Mouse (Mus musculus): ENCODE data around the gene Slc25a25.
"Not testable (repeated sequence)": the region's sequence is repeated elsewhere in the genome, so short reads cannot be mapped to it uniquely, and the experiment has no call there.

Gene Slc25a25

GRCm38 (mm10) chr2:32450881-32451844 lies at the start of gene Slc25a25:
Gene Slc25a25 (minus strand): TSS chr2:32451445.
- DNase-seq (ENCODE audit: inconsistent age in 2 of 2, low spot score in 1 of 2) = peak; percentile 99

DNA sequence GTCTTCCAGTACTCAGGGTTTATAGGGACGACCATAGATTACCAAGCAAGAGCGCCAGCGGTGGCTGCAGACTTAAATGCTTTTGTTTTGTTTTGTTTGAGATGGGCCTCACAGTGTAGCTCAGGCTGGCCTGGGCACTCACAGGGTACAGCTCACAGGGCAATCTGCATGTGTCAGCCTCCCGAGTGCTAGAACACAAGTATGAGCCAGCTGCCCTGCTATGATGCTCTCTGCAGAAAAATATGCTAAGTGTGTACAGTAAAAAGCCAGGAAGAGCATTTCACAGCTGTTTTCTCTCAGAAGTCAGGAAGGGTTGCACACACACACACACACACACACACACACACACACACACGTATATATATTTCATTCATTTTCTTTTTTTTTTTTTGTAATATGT lies 49.2 kb upstream of the Slc25a25 start:
- no peak for DNase-seq (ENCODE audit: inconsistent age in 2 of 2, low spot score in 1 of 2)

- DNase-seq (ENCODE audit: inconsistent age in 2 of 2, low spot score in 1 of 2) = no peak
Observed at GRCm38 (mm10) chr2:32499365-32499764, 48.1 kb upstream of the Slc25a25 start.

GRCm38 (mm10) chr2:32496190-32496589 lies 44.9 kb upstream of the Slc25a25 start:
- DNase-seq (ENCODE audit: inconsistent age in 2 of 2, low spot score in 1 of 2) = no peak

- peak; percentile 40 to 55 for DNase-seq (ENCODE audit: inconsistent age in 2 of 2, low spot score in 1 of 2)
Observed at GRCm38 (mm10) chr2:32495185-32495726, 44.0 kb upstream of the Slc25a25 start.

GRCm38 (mm10) chr2:32494522-32494921 lies 43.3 kb upstream of the Slc25a25 start:
- no peak for DNase-seq (ENCODE audit: inconsistent age in 2 of 2, low spot score in 1 of 2)

DNA sequence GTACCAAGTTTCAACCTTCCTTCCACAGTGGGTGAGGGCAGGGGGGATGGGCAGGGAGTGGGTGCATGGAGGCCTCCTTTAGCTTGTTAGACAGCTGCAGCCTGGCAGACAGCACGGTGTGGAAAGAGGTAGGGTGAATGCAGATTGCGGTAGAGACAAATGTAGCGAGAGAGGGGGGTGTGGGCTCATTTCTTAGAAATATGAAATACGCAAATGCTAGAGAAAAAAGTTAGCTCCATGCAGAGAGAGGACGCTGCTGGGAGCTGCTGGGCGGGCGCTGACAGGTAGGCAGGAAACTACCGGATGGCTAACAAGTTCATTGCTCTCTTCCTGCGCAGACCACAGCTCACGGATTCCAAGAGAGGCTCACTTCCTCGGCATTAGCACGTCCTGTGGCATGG lies 42.1 kb upstream of the Slc25a25 start:
- no peak for DNase-seq (ENCODE audit: inconsistent age in 2 of 2, low spot score in 1 of 2)

DNA sequence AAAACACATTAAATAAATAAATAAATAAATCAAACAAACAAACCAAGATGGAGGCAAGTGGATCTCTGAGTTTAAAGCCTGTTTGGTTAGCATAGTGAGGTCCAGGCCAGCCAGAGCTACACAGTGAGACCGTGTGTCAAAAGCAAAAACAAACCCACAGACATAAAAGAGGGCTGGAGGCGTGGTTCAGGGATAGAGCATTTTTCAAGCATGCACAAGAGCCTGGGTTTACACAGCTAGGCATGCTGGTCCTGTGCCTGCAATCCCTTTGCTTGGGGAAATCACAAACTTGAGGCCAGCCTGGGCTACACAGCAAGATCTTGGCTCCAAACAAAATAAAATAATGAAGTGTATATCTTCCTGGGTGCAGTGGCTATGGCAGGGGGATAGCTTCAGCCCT lies 41.4 kb upstream of the Slc25a25 start:
- DNase-seq (ENCODE audit: inconsistent age in 2 of 2, low spot score in 1 of 2) = no peak

GRCm38 (mm10) chr2:32490730-32491129 lies 39.5 kb upstream of the Slc25a25 start:
- DNase-seq (ENCODE audit: inconsistent age in 2 of 2, low spot score in 1 of 2) = not testable (repeated sequence)

- DNase-seq (ENCODE audit: inconsistent age in 2 of 2, low spot score in 1 of 2) = peak; percentile 85 to 95
Observed at GRCm38 (mm10) chr2:32488679-32489078, 37.4 kb upstream of the Slc25a25 start.

GRCm38 (mm10) chr2:32487124-32487623 lies 35.9 kb upstream of the Slc25a25 start:
- peak; percentile 90 to 98 for DNase-seq (ENCODE audit: inconsistent age in 2 of 2, low spot score in 1 of 2)

GRCm38 (mm10) chr2:32486155-32486554 lies 34.9 kb upstream of the Slc25a25 start:
- DNase-seq (ENCODE audit: inconsistent age in 2 of 2, low spot score in 1 of 2) = no peak

GRCm38 (mm10) chr2:32485751-32486150 lies 34.5 kb upstream of the Slc25a25 start:
- no peak for DNase-seq (ENCODE audit: inconsistent age in 2 of 2, low spot score in 1 of 2)

- no peak for DNase-seq (ENCODE audit: inconsistent age in 2 of 2, low spot score in 1 of 2)
Observed at GRCm38 (mm10) chr2:32484933-32485332, 33.7 kb upstream of the Slc25a25 start.

GRCm38 (mm10) chr2:32483179-32483875 lies 32.1 kb upstream of the Slc25a25 start:
- no peak for DNase-seq (ENCODE audit: inconsistent age in 2 of 2, low spot score in 1 of 2)

- no peak for DNase-seq (ENCODE audit: inconsistent age in 2 of 2, low spot score in 1 of 2)
Observed at GRCm38 (mm10) chr2:32482351-32482750, 31.1 kb upstream of the Slc25a25 start.

DNA sequence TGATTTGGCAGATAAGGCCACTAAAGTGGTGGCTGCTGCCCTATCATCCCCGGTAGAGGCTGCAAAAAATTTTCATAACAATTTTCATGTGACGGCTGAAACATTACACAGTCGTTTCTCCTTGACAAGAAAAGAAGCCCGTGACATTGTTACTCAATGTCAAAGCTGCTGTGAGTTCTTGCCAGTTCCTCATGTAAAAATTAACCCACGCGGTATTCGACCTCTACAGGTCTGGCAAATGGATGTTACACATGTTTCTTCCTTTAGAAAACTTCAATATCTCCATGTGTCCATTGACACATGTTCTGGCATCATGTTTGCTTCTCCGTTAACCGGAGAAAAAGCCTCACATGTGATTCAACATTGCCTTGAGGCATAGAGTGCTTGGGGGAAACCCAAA lies 24.1 kb upstream of the Slc25a25 start:
- not testable (repeated sequence) for DNase-seq (ENCODE audit: inconsistent age in 2 of 2, low spot score in 1 of 2)

GRCm38 (mm10) chr2:32471681-32472061 lies 20.4 kb upstream of the Slc25a25 start:
- DNase-seq (ENCODE audit: inconsistent age in 2 of 2, low spot score in 1 of 2) = peak; percentile 82 to 90

- peak in 1 of 2 experiments; percentile 43 for DNase-seq (ENCODE audit: inconsistent age in 2 of 2, low spot score in 1 of 2)
Observed at GRCm38 (mm10) chr2:32471001-32471680, 19.9 kb upstream of the Slc25a25 start.

GRCm38 (mm10) chr2:32464212-32464891 lies 13.1 kb upstream of the Slc25a25 start:
- DNase-seq (ENCODE audit: inconsistent age in 2 of 2, low spot score in 1 of 2) = no peak

All from adrenal gland, adult (tissue).